Mouse (Mus musculus) testis, adult 2 months (tissue): ENCODE data around the gene Rsph1. TPM values are rescaled to one million over a fixed set of nuclear protein-coding genes. Genes with fewer than 3 reads are reported as not detected.

Source experiments
- H3K27ac ChIP-seq: fragments of 200-500 bp; 2 replicates; pipeline ENCODE4 v1.5.1; 2012; ENCODE audit warnings: low read depth, low read length; ENCODE audit not compliant: control insufficient read depth, insufficient read depth
- H3K27me3 ChIP-seq: fragments of 200-500 bp; 2 replicates; pipeline ENCODE4 v1.6.1; 2012; ENCODE audit warnings: mild to moderate bottlenecking, low read length, moderate library complexity; ENCODE audit not compliant: control insufficient read depth, insufficient read depth
- H3K36me3 ChIP-seq: fragments of 200-500 bp; 2 replicates; pipeline ENCODE4 v1.6.1; 2012; ENCODE audit warnings: mild to moderate bottlenecking, low read length; ENCODE audit not compliant: control insufficient read depth, insufficient read depth
- H3K4me1 ChIP-seq: fragments of 200-500 bp; 2 replicates; pipeline ENCODE4 v1.6.1; 2012; ENCODE audit warnings: low read length; ENCODE audit not compliant: control insufficient read depth, insufficient read depth
- H3K4me3 ChIP-seq: fragments of 200-500 bp; 2 replicates; pipeline ENCODE4 v1.5.1; 2012; ENCODE audit warnings: low read depth, mild to moderate bottlenecking, low read length, moderate library complexity, mixed read lengths; ENCODE audit not compliant: control insufficient read depth
- CTCF ChIP-seq: fragments of 200-500 bp; IDR thresholded peaks from 2 replicates; pipeline ENCODE4 v1.5.1; 2012; ENCODE audit warnings: low read depth, mild to moderate bottlenecking, inconsistent platforms, low read length, moderate library complexity; ENCODE audit not compliant: control insufficient read depth, insufficient read depth, insufficient replicate concordance
- POLR2A ChIP-seq: fragments of 200-500 bp; IDR thresholded peaks from 2 replicates; pipeline ENCODE4 v1.6.1; 2012; ENCODE audit warnings: low read depth, mild to moderate bottlenecking, inconsistent platforms, low read length, moderate library complexity; ENCODE audit not compliant: control insufficient read depth
- polyA plus RNA-seq: library from polyadenylated mRNA; depleted of rRNA; stranded (reverse); fragments of >200 nt; gene quantifications from 2 replicates; pipeline ENCODE4 v1.2.3, GENCODE M21; 2012

Gene Rsph1
- polyA plus RNA-seq, 1 experiment, result 601 TPM

DNA sequence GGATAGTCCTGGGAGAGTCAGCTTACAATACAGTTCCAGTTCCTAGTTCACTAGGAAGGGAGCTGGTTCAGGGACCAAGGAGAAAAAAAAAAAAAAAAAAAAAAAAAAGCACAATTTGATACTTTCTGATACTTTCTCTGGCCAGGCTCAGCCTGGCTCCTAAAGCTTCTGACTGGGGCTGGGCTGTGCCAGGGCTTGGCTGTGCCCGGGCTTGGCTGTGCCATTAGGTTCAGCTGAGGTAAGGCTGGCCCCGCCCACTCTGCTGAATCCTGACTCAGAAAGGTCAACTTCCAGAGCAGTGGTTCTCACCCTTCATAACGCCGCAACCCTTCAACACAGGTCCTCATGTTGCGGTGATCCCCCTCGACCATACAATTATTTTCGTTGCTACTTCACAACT lies 16.8 kb downstream of the Rsph1 start:
- Histone ChIP-seq H3K4me1 (peaks cover 5% of the 10 kb centered on the region), H3K36me3 (no peaks in the 10 kb centered on the region; the same call in 1 of the 2 replicates), H3K27me3 (no peaks in the 10 kb centered on the region), H3K27ac (no peak overlapping the region), H3K4me3 (no peak overlapping the region)
- TF ChIP-seq POLR2A, result no peak
- TF ChIP-seq CTCF, result no peak

DNA sequence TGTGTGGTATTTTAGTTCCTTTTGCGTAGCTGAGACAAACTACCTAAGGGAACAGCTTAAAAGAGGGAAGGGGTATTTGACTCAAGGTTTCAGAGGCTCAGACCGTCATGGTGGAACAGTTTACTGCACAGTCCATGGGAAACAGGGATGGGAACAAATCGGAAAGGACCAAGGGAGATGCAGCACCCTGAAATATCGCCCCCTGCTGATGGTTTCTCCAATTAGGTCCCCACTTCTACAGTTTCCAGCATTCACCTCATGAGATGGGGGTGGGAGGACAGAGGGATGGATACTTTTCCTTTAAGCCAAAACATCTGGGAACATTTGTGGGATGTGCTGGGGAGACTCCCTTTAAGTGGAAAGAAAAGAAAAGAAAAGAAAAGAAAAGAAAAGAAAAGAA lies 17.4 kb downstream of the Rsph1 start:
- H3K4me3 ChIP-seq, result no peak overlapping the region
- H3K27ac ChIP-seq, result peak overlapping the region; percentile 32; the same call in 1 of the 2 replicates
- peaks cover 5% of the 10 kb centered on the region for H3K4me1 ChIP-seq
- no peak for TF ChIP-seq POLR2A
- no peak for TF ChIP-seq CTCF
- no peaks in the 10 kb centered on the region for H3K27me3 ChIP-seq
- H3K36me3 ChIP-seq, result no peaks in the 10 kb centered on the region; the same call in 1 of the 2 replicates

DNA sequence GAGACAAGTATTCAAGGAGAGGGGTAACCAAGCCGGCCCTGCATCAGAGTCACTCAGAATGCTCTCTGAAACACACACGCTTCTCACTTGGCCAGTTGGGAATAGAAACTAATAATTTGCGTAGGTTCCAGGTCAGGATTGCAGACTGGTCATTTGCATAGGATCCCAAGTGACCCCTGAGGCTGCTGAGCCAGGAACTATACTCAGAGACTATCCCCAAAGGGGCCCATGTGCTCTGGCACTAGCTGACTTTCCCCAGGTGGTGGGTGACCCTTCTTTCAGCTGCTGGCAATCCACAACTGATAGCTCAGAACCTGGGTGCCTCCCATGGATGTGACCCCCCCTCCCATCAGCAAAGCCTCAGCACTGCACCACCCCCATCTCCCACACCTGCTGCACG lies 18.0 kb downstream of the Rsph1 start:
- no peak overlapping the region for H3K27ac ChIP-seq
- H3K27me3 ChIP-seq, result no peaks in the 10 kb centered on the region
- H3K4me1 ChIP-seq, result peaks cover 5% of the 10 kb centered on the region
- no peaks in the 10 kb centered on the region; the same call in 1 of the 2 replicates for H3K36me3 ChIP-seq
- TF ChIP-seq CTCF (no peak), POLR2A (0 out of 2 replicates have a peak, but pooled peaks have one; percentile 31)
- no peak overlapping the region for H3K4me3 ChIP-seq

DNA sequence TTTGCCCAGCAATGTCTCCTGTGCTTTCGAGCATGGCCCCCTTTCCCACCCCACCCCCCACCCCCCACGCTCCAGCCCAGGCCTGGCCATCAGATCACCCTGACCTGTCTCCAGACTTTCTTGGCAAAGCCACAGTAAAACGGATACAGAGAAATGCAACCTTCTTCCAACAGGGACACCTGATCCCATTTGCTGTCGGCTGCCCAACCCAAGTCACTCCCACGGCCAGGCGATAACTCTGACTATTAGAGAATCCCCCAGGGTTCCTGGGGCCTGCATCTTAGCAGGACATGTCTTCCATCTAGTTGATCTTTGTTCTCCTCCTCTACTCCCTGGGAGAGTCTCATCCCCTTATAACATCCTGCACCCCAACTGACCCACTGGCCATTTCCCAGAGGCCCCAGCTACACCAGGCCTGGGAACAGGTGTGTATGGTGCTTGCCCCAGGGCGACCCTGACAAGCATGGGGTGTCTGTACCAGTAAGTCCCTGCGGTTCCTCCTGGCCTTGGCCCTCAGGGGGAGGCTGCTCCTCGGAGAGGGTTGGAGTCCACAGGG lies 18.8 kb downstream of the Rsph1 start:
- Histone ChIP-seq H3K36me3 (no peaks in the 10 kb centered on the region; the same call in 1 of the 2 replicates), H3K4me3 (no peak overlapping the region), H3K27ac (no peak overlapping the region), H3K27me3 (no peaks in the 10 kb centered on the region), H3K4me1 (peaks cover 5% of the 10 kb centered on the region)
- no peak for TF ChIP-seq CTCF
- TF ChIP-seq POLR2A, result no peak

DNA sequence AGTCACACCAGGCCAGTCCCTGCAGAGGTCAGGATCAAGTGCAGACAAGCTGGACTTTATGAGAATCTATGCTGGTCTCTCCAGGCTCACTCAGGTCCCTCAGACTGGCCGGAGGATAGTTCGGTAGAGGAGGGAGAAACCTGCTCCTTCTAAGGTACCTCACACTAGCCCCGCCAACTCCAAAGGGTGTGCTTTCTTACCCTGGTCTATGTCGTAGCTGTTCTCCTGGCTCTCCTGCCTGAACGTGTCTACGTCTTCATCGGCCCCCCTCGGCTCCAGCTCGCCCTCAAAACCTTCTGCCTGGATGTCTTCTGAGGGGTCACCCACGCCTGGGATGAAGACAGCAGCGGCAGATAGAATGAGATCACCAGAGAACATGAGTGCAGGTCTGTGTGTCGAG lies 19.3 kb downstream of the Rsph1 start:
- peaks cover 5% of the 10 kb centered on the region for H3K4me1 ChIP-seq
- H3K4me3 ChIP-seq, result no peak overlapping the region
- H3K27me3 ChIP-seq, result no peaks in the 10 kb centered on the region
- TF ChIP-seq CTCF, result no peak
- no peak for TF ChIP-seq POLR2A
- no peak overlapping the region for H3K27ac ChIP-seq
- no peaks in the 10 kb centered on the region; the same call in 1 of the 2 replicates for H3K36me3 ChIP-seq

DNA sequence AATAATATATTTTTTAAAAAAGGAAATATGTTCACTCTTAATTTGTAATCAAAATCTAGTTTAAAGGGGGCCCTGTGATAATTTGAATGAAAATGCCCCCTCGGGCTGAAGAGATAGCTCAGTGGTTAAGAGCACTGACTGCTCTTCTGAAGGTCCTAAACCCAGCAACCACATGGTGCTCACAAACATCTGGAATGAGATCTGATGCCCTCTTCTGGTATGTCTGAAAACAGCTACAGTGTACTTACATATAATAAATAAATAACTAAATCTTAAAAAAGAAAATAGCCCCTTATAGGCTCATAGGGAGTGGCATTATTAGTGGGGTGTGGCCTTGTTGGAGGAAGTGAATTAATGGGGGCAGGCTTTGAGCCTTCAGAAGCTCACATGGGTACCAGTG lies 20.0 kb downstream of the Rsph1 start:
- TF ChIP-seq CTCF (no peak), POLR2A (no peak)
- no peak overlapping the region for H3K27ac ChIP-seq
- H3K4me3 ChIP-seq, result no peak overlapping the region
- H3K4me1 ChIP-seq, result peaks cover 5% of the 10 kb centered on the region
- no peaks in the 10 kb centered on the region for H3K27me3 ChIP-seq
- no peaks in the 10 kb centered on the region; the same call in 1 of the 2 replicates for H3K36me3 ChIP-seq

DNA sequence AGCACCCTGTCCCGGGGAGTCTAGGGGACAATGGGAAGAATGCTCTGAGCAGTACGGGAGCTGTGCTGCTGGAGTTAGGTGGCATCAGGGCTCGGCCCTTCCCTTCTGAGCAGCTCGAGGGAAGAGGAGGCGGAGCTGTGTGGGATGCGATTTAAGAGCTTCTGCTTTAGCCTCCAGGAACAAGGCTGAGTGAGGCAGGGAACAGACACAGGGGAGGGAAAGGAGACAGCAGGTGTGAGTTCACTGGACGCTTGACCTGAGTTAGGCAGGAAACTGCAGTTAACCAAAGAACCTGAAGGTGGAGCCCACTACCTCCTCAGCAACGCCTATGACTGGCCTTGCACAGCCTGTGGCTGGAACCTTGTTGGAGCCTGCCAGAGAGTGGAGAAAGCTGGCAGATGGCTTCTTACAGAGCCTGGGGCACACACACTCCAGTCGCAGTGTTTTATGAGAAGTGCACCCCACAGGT lies 22.7 kb downstream of the Rsph1 start:
- H3K27me3 ChIP-seq, result no peaks in the 10 kb centered on the region

More for the DNA sequence above, 22.7 kb downstream of the Rsph1 start:
- H3K4me3 ChIP-seq, result no peak overlapping the region
- TF ChIP-seq CTCF (peak; percentile 57; the same call in 1 of the 2 replicates), POLR2A (no peak)
- no peak overlapping the region for H3K27ac ChIP-seq
- H3K36me3 ChIP-seq, result no peaks in the 10 kb centered on the region; the same call in 1 of the 2 replicates
- H3K4me1 ChIP-seq, result peaks cover 9% of the 10 kb centered on the region
